Mouse (Mus musculus): ENCODE measurements at regions not wholly inside any gene's neighbourhood (a gene's known extent, or its start where the extent isn't known, plus 50 kb on each side); places are given as distances from the start of the nearest gene placed in this dataset.

GRCm38 (mm10) chr8:15394722-15395115 is 348.8 kb upstream of the BB014433 start:
- Histone ChIP-seq H3K9me3 (replicated peaks) (no peaks in the 10 kb centered on the region), H3K4me3 (no peak overlapping the region), H3K36me3 (no peaks in the 10 kb centered on the region), H3K27ac (no peak overlapping the region), H3K27me3 (ENCODE audit: low read depth, poor library complexity, severe bottlenecking) (no peaks in the 10 kb centered on the region), H3K4me1 (no peaks in the 10 kb centered on the region)
- 69% methylated on average over 4 of the region's 4 CpGs for WGBS
- no peak for DNase-seq (ENCODE audit: low spot score)

- Histone ChIP-seq H3K4me3 (no peak overlapping the region), H3K9me3 (replicated peaks) (no peaks in the 10 kb centered on the region), H3K36me3 (no peaks in the 10 kb centered on the region), H3K27ac (no peak overlapping the region), H3K27me3 (ENCODE audit: low read depth, poor library complexity, severe bottlenecking) (no peaks in the 10 kb centered on the region), H3K4me1 (no peaks in the 10 kb centered on the region)
- WGBS = 88% methylated on average over 5 of the region's 5 CpGs
- DNase-seq (ENCODE audit: low spot score) = no peak
Measured at GRCm38 (mm10) chr8:15393936-15394721, 348.3 kb upstream of the BB014433 start.

- DNase-seq (ENCODE audit: low spot score) = no peak
- no peak overlapping the region for H3K4me3 ChIP-seq
- no peaks in the 10 kb centered on the region for H3K36me3 ChIP-seq
- WGBS = 57% methylated on average over 4 of the region's 4 CpGs
- no peaks in the 10 kb centered on the region for H3K4me1 ChIP-seq
- H3K27ac ChIP-seq = no peak overlapping the region
- H3K27me3 ChIP-seq (ENCODE audit: low read depth, poor library complexity, severe bottlenecking) = no peaks in the 10 kb centered on the region
- no peaks in the 10 kb centered on the region for H3K9me3 ChIP-seq (replicated peaks)
Measured at GRCm38 (mm10) chr8:15392056-15392455, 346.2 kb upstream of the BB014433 start.

GRCm38 (mm10) chr8:15388791-15389190 is 342.9 kb upstream of the BB014433 start:
- Histone ChIP-seq H3K9me3 (replicated peaks) (no peaks in the 10 kb centered on the region), H3K27ac (no peak overlapping the region), H3K4me3 (no peak overlapping the region), H3K36me3 (no peaks in the 10 kb centered on the region), H3K4me1 (no peaks in the 10 kb centered on the region), H3K27me3 (ENCODE audit: low read depth, poor library complexity, severe bottlenecking) (no peaks in the 10 kb centered on the region)
- DNase-seq (ENCODE audit: low spot score) = no peak
- 95% methylated on average over 5 of the region's 5 CpGs for WGBS

- Histone ChIP-seq H3K4me3 (no peak overlapping the region), H3K4me1 (no peaks in the 10 kb centered on the region), H3K36me3 (no peaks in the 10 kb centered on the region), H3K27me3 (ENCODE audit: low read depth, poor library complexity, severe bottlenecking) (no peaks in the 10 kb centered on the region), H3K9me3 (replicated peaks) (no peaks in the 10 kb centered on the region), H3K27ac (no peak overlapping the region)
- WGBS = 84% methylated on average over 2 of the region's 2 CpGs
- no peak for DNase-seq (ENCODE audit: low spot score)
Measured at GRCm38 (mm10) chr8:15367063-15367462, 321.2 kb upstream of the BB014433 start.

- Histone ChIP-seq H3K36me3 (no peaks in the 10 kb centered on the region), H3K9me3 (replicated peaks) (no peaks in the 10 kb centered on the region), H3K27me3 (ENCODE audit: low read depth, poor library complexity, severe bottlenecking) (no peaks in the 10 kb centered on the region), H3K4me3 (no peak overlapping the region), H3K4me1 (no peaks in the 10 kb centered on the region), H3K27ac (no peak overlapping the region)
- WGBS = 94% methylated on average over 1 of the region's 1 CpGs
- DNase-seq (ENCODE audit: low spot score) = no peak
Measured at GRCm38 (mm10) chr8:15364546-15364945, 318.7 kb upstream of the BB014433 start.

- WGBS = 89% methylated on average over 5 of the region's 5 CpGs
- no peaks in the 10 kb centered on the region for H3K4me1 ChIP-seq
- DNase-seq (ENCODE audit: low spot score) = no peak
Measured at GRCm38 (mm10) chr8:15344151-15344550, 298.3 kb upstream of the BB014433 start.

GRCm38 (mm10) chr8:15343616-15344015 is 297.7 kb upstream of the BB014433 start:
- no peak overlapping the region for H3K27ac ChIP-seq
- no peaks in the 10 kb centered on the region for H3K4me1 ChIP-seq
- H3K36me3 ChIP-seq = no peaks in the 10 kb centered on the region
- H3K27me3 ChIP-seq (ENCODE audit: low read depth, poor library complexity, severe bottlenecking) = no peaks in the 10 kb centered on the region
- WGBS = 96% methylated on average over 1 of the region's 1 CpGs
- no peaks in the 10 kb centered on the region for H3K9me3 ChIP-seq (replicated peaks)
- H3K4me3 ChIP-seq = no peak overlapping the region
- no peak for DNase-seq (ENCODE audit: low spot score)

More at GRCm38 (mm10) chr8:15344151-15344550, 298.3 kb upstream of the BB014433 start:
- no peaks in the 10 kb centered on the region for H3K36me3 ChIP-seq
- H3K4me3 ChIP-seq = no peak overlapping the region
- no peaks in the 10 kb centered on the region for H3K27me3 ChIP-seq (ENCODE audit: low read depth, poor library complexity, severe bottlenecking)
- H3K9me3 ChIP-seq (replicated peaks) = no peaks in the 10 kb centered on the region
- no peak overlapping the region for H3K27ac ChIP-seq

GRCm38 (mm10) chr8:15334532-15334931 is 288.7 kb upstream of the BB014433 start:
- H3K36me3 ChIP-seq = no peaks in the 10 kb centered on the region
- no peaks in the 10 kb centered on the region for H3K4me1 ChIP-seq
- no peak for DNase-seq (ENCODE audit: low spot score)
- no peak overlapping the region for H3K4me3 ChIP-seq
- WGBS = 87% methylated on average over 4 of the region's 4 CpGs
- H3K9me3 ChIP-seq (replicated peaks) = no peaks in the 10 kb centered on the region
- H3K27me3 ChIP-seq (ENCODE audit: low read depth, poor library complexity, severe bottlenecking) = no peaks in the 10 kb centered on the region
- H3K27ac ChIP-seq = no peak overlapping the region

GRCm38 (mm10) chr8:15327312-15327711 is 281.4 kb upstream of the BB014433 start:
- Histone ChIP-seq H3K27ac (no peak overlapping the region), H3K9me3 (replicated peaks) (no peaks in the 10 kb centered on the region), H3K4me3 (no peak overlapping the region), H3K36me3 (no peaks in the 10 kb centered on the region), H3K27me3 (ENCODE audit: low read depth, poor library complexity, severe bottlenecking) (0 out of 2 replicates have a peak, but pooled peaks cover 13% of the 10 kb centered on the region), H3K4me1 (peaks cover 6% of the 10 kb centered on the region; the same call in 1 of the 2 replicates)
- DNase-seq (ENCODE audit: low spot score) = no peak
- 55% methylated on average over 5 of the region's 5 CpGs for WGBS

GRCm38 (mm10) chr8:15323421-15323820 is 277.5 kb upstream of the BB014433 start:
- Histone ChIP-seq H3K27me3 (ENCODE audit: low read depth, poor library complexity, severe bottlenecking) (0 out of 2 replicates have a peak, but pooled peaks cover 13% of the 10 kb centered on the region), H3K9me3 (replicated peaks) (no peaks in the 10 kb centered on the region), H3K36me3 (no peaks in the 10 kb centered on the region), H3K27ac (no peak overlapping the region), H3K4me1 (peaks cover 9% of the 10 kb centered on the region), H3K4me3 (no peak overlapping the region)
- WGBS = 93% methylated on average over 4 of the region's 4 CpGs
- no peak for DNase-seq (ENCODE audit: low spot score)

GRCm38 (mm10) chr8:15318082-15318816 is 272.4 kb upstream of the BB014433 start:
- Histone ChIP-seq H3K4me1 (peaks cover 7% of the 10 kb centered on the region; the same call in 1 of the 2 replicates), H3K9me3 (replicated peaks) (no peaks in the 10 kb centered on the region), H3K4me3 (no peak overlapping the region), H3K36me3 (no peaks in the 10 kb centered on the region), H3K27me3 (ENCODE audit: low read depth, poor library complexity, severe bottlenecking) (peaks cover 7% of the 10 kb centered on the region; the same call in 1 of the 2 replicates), H3K27ac (no peak overlapping the region)
- 58% methylated on average over 16 of the region's 16 CpGs for WGBS
- no peak for DNase-seq (ENCODE audit: low spot score)

GRCm38 (mm10) chr8:15313481-15313880 is 267.6 kb upstream of the BB014433 start:
- Histone ChIP-seq H3K4me3 (no peak overlapping the region), H3K9me3 (replicated peaks) (no peaks in the 10 kb centered on the region), H3K27me3 (ENCODE audit: low read depth, poor library complexity, severe bottlenecking) (no peaks in the 10 kb centered on the region; the same call in 1 of the 2 replicates), H3K27ac (no peak overlapping the region), H3K36me3 (no peaks in the 10 kb centered on the region), H3K4me1 (peaks cover 4% of the 10 kb centered on the region; the same call in 1 of the 2 replicates)
- WGBS = 85% methylated on average over 5 of the region's 5 CpGs
- DNase-seq (ENCODE audit: low spot score) = no peak

Data from limb, embryonic 10.5 days (tissue).